Mouse (Mus musculus): ENCODE measurements at regions not wholly inside any gene's neighbourhood (a gene's known extent, or its start where the extent isn't known, plus 50 kb on each side); places are given as distances from the start of the nearest gene placed in this dataset.

GRCm38 (mm10) chr9:41852099-41852498 is 272.0 kb downstream of the Sorl1 start:
- TF ChIP-seq CTCF (IDR thresholded peaks at IDR 0.05; ENCODE audit: control insufficient read depth, insufficient read depth, insufficient replicate concordance, low read depth, low read length) (no peak), POLR2A (IDR thresholded peaks at IDR 0.05; ENCODE audit: control insufficient read depth, low read depth, low read length) (no peak)
